Mouse (Mus musculus): ENCODE results near the gene Wnt5b.
"Not testable (repeated sequence)": the region's sequence is repeated elsewhere in the genome, so short reads cannot be mapped to it uniquely, and the experiment has no call there.

The Wnt5b gene

DNA sequence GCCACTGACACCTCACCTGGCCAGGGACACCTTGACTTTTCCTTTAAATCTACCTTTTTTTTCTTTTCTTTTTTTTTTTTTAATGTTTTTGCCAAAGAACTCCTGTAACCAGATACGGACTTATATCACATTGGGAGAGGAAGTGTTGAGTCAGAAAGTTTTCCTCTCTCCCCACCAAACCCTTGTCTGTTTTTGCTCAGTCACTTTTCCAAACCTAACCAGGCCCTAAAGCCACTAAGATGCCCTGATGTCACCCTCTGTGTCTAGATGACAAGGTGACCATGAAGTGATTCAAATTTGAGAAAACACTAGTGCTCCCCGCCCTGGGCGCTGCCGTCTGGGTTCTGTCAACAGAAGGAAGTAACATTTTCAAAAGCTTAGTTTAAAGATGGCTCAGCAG is 85.1 kb downstream of the Wnt5b start:
- no peak for ATAC-seq (ENCODE audit: low TSS enrichment)

DNA sequence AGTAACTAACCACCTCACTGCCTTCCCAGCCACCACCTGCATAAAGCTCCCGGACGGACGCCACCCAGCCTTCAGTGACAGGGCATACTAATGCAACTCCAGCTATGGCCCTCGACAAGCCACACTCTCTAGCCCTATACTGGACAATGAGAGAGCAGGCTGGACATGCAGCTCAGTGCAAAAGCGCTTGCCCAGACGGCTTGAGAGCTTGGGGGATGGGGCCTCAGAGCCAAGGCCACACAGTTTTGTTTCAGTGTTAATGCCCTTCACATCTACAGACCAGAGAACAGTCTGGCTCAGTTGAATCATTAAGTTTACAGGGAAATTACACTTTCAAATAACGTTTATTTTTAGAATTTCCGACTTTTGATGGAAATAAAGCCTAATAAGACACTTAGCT is 86.0 kb downstream of the Wnt5b start:
- ATAC-seq (ENCODE audit: low TSS enrichment): no peak

DNA sequence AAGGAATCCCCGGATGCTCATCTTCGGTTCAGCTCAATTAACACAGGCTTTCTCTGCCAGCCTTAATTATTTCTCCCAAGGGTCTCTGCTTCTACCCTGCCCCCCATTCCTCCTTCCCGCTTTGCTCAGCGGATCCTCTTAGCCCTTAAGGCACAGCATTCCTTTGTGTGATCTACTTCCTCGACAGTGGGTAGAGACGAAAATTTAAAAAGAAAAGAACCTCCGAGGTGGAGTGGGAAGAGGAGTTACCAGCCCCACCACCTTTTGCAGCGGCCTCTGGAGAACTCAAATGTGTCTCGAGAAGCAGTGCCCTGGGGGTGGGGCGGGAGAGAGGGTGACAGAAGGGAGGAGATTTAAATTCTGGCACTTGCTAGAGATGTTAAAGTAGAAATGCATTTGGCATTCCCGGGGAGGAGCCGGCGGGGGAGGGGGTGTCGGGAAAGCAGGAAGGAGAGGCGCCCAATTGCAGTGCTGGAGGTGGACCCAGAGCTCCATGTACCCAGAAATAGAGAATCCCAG is 92.1 kb downstream of the Wnt5b start:
- ATAC-seq (ENCODE audit: low TSS enrichment): peak; percentile 93

DNA sequence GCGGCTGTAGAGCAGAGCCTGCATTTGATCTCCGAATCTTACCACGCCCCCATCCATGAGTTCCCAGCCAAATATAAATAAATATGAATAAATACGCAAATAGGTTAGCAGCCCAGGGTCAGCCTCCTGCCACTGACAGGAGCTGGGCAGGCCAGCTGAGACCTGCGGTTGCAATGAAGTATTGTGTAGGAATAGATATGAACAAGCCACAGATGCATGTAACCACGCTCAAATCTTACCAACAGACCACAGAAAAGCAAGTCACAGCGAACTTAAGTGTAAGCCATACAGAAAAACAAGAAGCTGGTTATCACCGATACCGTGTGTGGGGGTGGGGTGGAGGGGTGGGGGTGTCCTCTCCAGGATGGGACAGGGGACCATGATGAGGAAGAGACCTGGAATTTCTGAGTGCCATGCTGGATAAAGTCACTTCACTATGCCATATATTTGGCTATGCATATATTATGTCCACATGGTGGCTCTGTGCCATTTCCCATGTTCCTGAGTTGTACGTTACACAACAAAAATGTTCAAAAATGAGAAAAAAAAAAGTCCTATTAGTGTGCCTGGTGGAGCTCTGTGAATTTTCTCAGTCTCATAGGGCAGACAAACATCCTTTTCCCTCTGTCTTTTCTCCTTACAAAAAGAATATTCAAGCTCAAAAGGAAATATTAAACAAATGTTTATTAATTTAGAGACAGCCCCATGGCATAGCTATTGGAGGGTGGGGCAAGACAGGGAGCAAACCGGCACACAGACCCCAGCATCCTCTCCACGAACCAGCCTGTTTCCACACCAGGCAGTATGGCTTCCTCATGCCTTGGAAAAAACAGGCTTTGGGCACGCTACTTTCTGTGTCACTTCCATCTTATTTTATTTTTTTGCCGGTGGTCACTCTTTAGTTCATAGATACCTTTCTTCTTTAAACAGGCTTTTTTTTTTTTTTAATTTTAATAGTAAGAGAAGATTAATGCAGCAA is 92.9 kb downstream of the Wnt5b start:
- ATAC-seq (ENCODE audit: low TSS enrichment): no peak

DNA sequence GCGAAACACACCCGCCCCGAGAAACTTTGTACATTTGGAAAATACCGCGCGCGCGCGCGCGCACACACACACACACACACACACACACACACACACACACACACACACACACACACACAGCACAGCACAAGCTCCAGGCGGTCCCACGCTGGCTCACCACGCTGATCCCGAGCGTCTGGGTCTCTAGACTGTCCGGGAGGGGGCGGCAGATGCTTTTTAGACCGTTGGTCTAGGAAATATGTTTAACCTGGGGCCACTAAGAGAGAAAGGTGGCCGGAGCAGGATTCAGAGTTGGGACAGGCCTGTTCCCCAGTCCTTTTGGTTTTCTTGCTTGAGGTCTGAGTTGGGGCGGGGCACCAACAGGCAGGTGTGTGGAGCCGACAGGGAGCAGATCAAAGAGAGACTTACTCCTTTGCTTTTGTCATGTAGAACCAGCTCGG is 95.1 kb downstream of the Wnt5b start:
- ATAC-seq (ENCODE audit: low TSS enrichment): no peak

DNA sequence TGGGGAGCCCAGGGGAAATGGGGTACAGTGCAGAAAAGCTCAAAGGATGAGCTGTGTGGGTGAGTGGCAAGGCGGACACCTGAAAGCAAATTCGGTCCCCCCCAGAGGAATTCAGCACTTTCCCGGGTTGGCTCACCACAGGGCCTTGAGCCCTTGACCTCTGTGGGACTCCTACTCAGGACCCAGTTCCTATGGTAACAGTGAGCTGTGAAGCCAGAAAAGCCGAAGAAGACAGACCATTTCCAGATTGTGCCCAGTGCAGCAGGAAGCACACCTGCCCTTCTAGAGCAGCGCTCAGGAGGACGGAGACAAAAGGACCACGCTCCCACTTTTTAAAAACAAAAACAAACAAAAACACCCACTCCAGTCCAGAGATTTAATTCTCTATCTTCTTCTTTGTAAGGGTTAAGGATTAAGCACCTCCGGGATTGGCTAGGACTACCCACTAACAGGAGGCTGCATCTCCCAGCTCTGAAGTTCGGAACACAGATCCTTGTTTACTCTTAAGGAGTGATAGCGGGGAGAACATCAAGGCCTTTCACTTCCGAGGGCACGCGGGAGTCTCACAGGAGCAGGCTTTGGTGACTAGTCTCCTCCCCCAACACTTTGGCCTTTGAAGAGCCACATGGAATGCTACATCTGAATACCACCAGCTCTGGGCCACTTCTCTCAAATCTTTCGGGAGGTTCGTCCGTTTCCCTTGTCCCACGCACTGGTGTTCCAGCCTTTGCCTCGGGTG is 95.7 kb downstream of the Wnt5b start:
- no peak for ATAC-seq (ENCODE audit: low TSS enrichment)

DNA sequence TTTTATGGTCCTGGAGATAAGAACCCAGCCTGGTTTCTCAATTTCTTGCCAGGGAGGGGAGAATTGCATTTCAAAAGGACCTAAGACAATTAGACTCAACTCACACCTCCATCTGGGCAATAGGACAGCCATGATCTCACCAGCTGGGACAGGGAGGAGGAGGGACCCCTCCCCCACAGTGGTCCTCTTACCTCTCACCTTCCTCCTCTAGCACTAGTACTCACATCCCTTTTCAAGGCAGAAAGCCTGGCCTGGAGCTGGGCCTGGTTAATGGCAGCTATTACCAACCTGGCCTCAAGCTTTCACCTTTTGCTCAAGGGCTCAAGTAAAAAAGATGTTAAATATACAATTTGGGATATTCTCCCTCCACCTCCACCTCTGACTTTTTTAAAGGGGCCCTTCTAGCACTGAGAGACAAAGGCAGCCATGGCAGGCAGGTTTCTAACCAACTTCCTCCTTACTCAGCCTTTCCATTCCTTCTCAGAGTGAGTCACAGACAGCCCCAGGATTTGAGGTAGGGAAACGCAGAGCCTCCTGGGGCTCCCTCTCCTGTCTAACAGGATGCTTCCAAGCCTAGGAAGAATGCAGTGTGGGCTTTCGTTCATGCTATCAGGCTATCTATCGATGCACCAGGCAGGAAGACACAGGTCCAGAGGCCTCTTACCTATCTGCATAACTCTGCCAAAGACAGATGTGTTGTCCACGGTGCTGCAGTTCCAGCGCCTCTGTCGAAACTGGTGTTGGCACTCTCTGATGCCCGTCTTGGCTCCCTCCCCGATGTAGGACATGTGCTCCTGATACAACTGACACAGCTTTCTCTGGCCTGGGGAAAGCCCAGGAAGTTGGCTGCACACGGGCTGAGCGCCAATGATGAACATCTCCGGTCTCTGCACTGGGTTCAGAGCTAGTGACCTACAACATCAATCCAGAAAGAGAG is 98.2 kb downstream of the Wnt5b start:
- ATAC-seq (ENCODE audit: low TSS enrichment): no peak

DNA sequence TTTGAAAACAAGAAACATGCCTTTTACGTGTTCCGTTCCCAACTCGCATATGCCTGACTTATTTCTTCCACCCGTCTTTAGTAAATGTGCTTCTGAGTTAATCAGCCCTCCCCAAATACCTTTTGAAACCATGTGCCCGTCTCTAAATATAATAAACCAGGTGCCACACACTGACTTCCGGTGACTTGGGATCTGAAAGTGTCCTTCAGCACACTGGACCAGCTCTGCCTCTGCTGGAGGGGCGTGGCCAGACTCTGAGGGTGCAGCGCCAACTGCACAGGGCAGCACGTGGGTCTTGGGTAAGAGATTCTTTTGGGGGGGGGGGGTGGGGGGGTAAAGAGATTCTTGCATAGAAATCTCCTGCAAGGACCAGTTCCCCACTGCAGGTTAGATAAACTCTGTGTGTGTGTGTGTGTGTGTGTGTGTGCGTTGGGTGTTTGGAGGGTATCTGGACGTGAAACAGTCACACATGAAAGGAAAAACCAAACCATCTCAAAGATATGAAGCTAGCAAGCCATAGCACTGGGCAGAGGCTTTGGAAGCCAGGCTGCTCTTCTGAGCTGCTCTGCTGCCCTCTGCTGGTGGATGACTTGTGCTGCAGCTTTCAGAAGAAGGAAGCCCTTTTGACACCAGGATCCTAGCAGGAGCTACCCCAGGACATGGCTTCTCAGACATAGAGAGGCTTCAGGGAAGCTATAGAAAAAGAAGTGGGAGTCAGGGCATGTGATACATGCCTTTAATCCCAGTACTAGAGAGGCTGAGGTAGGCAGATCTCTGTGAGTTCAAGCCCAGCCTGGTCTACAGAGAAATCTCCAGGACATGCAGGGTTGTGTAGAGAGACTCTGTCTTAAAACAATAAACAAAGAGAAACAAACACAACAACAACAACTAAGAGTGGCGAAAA is 100.2 kb downstream of the Wnt5b start:
- ATAC-seq (ENCODE audit: low TSS enrichment): peak; percentile 77

DNA sequence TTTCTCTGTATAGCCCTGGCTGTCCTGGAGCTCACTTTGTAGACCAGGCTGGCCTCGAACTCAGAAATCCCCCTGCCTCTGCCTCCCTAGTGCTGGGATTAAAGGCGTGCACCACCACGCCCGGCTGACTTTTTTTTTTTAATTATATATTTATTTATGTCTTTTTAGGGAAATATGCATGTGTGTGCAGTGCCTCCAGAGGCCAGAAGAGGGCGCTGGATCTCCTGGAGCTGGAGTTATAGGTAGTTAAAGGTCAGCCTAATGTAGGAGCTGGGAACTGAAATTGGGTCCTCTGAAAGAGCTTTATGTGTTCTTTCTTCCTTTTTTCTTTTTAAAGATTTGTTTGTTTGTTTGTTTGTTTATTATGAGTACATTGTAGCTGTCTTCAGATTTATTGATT is 101.4 kb downstream of the Wnt5b start:
- ATAC-seq (ENCODE audit: low TSS enrichment): not testable (repeated sequence)

DNA sequence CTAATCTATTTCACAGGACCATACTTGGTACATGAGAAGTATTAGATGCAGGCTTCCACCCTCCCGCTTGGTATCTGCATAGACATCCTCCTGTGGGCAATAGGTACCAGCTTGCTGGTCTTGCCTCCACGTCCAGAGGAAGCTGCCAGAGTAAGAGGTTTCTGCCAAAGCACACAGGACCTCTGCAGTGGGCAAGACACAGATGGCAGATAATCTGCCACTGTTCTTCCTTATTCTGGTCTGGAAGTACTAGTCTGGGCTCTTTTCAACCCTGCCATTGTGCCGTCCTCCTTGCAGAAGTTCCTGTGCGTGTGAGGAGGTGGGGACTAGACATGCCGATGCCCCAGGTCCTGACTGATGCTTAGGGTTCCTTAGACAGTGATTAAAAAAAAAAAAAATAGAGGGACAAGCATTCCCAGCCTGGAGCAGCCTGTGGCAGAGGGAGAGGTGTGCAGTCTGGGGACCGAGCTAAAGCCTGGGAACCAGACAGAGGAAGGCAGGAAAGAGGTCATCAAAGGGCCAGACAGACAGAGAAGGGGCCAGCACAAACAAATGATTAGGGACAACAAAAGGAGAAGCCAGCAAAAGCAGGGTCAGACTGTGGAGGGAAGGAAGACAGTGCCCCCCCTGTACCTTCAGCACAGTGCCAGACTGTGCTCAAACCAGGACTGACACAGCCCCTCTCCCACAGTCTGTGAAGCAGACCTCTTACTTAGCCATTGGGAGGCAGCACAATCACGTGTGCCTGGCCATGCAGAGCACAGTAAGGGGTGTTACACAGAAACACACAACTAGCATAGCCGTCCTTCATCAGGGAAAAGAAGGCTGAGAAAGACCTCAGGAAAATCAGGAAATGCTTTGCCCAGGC is 106.0 kb downstream of the Wnt5b start:
- no peak for ATAC-seq (ENCODE audit: low TSS enrichment)

DNA sequence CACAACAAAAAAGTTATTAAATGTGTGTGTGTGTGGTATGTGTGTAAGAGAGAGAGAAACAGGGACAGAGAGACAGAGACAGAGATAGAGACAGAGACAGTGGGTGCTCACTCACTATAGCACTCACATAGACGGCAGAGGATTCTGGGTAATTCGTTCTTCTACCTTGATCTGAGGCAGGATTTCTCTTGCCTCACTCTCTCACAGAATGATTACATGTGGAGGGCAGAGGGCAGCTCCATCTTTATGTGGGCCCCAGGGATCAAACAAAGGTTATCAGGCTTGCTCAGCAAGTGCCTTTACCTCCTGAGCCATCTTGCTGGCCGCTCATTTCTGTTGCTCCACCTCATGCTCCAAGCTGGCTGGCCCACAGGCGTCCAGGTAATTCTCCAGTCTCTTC is 109.8 kb downstream of the Wnt5b start:
- ATAC-seq (ENCODE audit: low TSS enrichment): no peak

DNA sequence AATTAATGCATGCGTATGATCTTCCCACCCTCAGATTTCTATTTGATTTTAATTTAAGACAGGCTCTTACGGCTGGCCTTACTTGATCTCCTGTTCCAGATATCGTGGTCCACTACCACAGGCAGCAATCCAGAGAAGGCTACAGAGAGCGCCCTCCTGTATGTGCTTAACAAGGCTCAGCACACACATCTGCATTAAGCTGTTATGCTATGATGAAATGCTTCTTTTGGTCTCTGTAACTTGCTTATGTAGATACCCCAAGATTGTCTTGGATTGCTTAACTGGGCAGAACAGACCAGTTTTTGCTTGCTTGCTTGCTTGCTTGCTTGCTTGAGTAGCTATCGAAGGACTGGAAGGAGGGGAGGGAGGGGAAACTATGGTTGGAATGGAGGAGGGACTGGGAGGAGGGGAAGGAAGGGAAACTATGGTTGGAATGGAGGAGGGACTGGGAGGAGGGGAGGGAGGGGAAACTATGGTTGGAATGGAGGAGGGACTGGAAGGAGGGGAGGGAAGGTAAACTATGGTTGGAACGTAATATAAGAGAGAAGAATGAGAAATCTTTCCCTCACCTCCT is 112.3 kb downstream of the Wnt5b start:
- no peak for ATAC-seq (ENCODE audit: low TSS enrichment)

DNA sequence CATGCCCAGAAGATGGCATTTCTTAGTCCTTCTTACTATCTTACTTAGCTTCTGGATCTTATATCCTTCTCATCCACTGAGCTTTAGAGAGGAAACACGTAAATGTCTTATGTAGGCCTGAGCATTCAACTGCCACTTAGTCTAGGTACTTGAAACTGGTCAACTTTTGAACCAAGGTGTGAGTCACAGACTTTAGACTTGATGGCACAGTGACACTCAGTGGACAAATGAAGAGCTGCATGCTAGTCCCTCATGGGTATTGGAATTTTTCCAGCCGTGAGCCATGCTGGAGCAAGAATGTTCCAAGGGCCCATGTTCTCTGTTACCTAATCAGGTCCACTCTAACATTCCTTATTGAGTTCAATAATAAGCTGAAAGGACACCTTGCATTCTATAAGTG is 113.6 kb downstream of the Wnt5b start:
- ATAC-seq (ENCODE audit: low TSS enrichment): peak; percentile 47; the same call in 1 of the 2 replicates

DNA sequence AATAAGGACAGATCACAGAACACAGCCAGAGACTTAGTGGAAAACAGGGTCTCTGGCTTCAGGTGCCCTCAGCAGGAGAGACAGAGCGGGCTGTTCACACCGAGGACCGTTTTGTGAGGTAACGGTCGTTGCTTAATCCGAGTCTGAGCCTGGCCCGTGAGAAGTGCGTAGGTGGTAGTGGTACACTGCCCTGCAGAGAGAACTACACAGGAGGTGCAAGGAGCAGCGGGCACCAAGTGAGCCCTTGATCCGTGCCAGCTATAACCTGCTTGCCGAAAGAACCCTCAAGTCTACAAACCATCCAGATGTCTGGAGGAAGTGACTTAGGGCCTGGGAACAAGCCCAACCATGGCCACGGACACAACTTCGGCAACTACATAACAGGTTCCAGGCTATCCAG is 114.8 kb downstream of the Wnt5b start:
- ATAC-seq (ENCODE audit: low TSS enrichment): no peak

DNA sequence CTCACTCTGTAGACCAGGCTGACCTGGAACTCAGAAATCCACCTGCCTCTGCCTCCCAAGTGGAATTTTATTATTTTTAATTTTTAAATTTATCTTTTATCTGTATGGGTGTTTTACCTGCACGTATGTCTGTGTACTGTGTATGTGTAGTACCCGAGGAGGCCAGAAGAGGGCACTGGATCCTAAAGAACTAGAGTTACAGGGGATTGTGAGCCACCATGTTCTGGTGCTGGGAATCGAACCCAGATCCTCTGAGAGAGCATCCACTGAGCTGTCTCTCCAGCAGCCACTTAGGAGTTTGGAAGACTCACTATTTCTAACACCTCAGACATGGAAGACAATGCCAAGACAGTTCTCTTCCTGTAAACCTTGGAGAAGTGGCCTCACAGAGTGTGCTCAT is 115.5 kb downstream of the Wnt5b start:
- no peak for ATAC-seq (ENCODE audit: low TSS enrichment)

DNA sequence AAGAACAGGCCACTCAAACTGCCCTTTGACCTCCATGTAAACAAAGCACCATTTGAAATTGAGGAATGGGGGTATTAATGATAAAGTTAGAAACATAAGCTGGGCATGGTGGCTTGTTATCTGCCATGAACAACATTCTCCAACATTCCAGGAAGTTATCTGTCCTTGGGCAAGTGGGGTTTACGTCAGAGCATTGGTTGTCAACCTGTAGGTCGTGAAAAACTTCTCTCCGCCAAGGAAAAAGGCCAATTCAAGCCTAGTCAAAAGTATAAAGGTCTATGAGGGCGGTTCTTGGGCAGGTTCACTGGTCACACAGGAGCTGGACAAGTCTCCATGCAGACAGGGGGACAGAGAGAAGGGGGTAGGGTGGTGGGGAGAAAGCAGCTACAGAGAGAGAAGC is 123.1 kb downstream of the Wnt5b start:
- no peak for ATAC-seq (ENCODE audit: low TSS enrichment)

DNA sequence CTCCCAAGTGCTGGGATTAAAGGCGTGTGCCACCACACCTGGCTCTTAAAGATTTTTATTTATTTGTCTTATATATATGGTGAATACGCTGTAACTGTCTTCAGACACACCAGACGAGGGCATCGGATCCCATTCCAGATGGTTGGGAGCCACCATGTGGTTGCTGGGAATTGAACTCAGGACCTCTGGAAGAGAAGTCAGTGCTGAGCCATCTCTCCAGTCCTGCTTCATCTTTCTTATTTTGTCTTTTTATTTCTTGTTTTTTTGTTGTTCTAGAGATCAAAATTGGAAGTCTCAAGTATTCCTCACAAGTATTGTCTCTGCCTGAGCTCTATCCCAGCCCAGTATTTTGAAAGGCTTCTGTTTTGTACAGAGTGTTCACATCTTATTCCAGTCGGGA is 123.8 kb downstream of the Wnt5b start:
- no peak for ATAC-seq (ENCODE audit: low TSS enrichment)

DNA sequence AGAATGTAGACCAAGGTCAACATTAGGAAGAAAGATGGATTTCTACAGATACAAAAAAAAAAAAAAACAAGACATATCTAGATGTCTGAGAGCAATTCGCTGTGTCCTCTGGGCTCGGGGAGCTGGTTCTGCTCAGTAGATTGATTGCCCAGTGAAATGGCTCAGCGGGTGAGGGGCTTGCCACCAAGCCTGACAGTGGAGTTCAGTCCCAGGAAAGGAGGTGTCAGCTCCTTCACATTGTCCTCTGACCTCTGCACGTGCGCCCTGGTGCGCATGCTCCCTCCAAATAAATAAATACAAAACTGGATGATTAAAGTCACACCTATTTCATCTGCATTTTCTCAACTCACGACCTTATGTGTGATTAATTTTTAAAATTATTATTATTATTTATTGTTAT is 124.7 kb downstream of the Wnt5b start:
- ATAC-seq (ENCODE audit: low TSS enrichment): no peak
